Mouse (Mus musculus) C2C12 (cell line): ENCODE data around the gene Eif4b.

ENCODE experiments used
- CTCF ChIP-seq: IDR thresholded peaks from one replicate; pipeline ENCODE4 v1.5.1; 2011; ENCODE audit not compliant: control insufficient read depth, insufficient read depth, insufficient read length
- FOSL1 ChIP-seq: IDR thresholded peaks from one replicate; pipeline ENCODE4 v1.8.0; 2011; ENCODE audit warnings: mild to moderate bottlenecking, low read length; ENCODE audit not compliant: poor library complexity, insufficient read depth, severe bottlenecking
- MAX ChIP-seq: IDR thresholded peaks from one replicate; pipeline ENCODE4 v1.6.1; 2011; ENCODE audit warnings: mild to moderate bottlenecking, control low read depth
- MYOG ChIP-seq: IDR thresholded peaks from one replicate; pipeline ENCODE4 v1.6.1; 2011; ENCODE audit not compliant: control insufficient read depth, insufficient read length; ENCODE audit errors: extremely low read depth
- USF1 ChIP-seq: IDR thresholded peaks from one replicate; pipeline ENCODE4 v1.6.1; 2011; ENCODE audit warnings: low read depth, mild to moderate bottlenecking, control low read depth, moderate library complexity

DNA sequence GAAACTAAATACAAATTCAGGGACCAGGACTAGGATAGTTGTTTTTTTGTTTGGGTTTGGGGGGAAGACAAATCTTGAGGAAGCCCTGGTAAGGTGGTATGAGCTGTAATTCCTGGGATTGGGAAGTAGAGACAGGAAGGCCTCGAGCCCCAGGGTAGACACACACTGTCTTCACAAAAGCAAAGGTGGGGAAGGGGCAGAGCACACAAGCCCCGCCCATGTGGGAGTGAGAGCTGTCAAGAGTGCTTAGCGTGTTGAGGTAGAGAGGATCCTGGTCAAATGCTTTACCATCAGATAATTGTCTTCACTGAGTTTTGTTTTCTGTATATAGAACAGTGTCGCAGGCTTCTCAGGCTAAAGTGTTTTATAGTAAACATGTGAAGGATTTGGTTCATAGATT, 9.5 kb downstream of the Eif4b start:
- no peak for TF ChIP-seq CTCF
- TF ChIP-seq FOSL1 = no peak
- no peak for TF ChIP-seq MAX
- TF ChIP-seq USF1 = no peak
- TF ChIP-seq MYOG = no peak
